Mouse (Mus musculus) bone marrow, adult 2 months (tissue): ENCODE measurements around the gene Ninj2.

Experiments
- CTCF ChIP-seq: fragments of 200-500 bp; IDR thresholded peaks from 2 replicates; pipeline ENCODE4 v1.5.1; 2011; ENCODE audit warnings: low read length, control low read depth; ENCODE audit not compliant: control insufficient read depth, insufficient read depth
- POLR2A ChIP-seq: fragments of 200-500 bp; IDR thresholded peaks from 2 replicates; pipeline ENCODE4 v1.6.1; 2011; ENCODE audit warnings: low read depth, mild to moderate bottlenecking, control low read depth, low read length, borderline replicate concordance; ENCODE audit not compliant: control insufficient read depth

GRCm38 (mm10) chr6:120230441-120230840, 137.3 kb downstream of the Ninj2 start:
- TF ChIP-seq CTCF (no peak), POLR2A (no peak)
